Mouse (Mus musculus): Measurements from ENCODE around the gene Entpd1. TPM values are rescaled to one million over a fixed set of nuclear protein-coding genes. Genes with fewer than 3 reads are reported as not detected.
A peak's percentile ranks its signal among the peaks of the same experiment; 100 is the strongest.

The Entpd1 gene
- total RNA-seq, 2 experiments from 2014 or later = 18.7 to 19.9 TPM

DNA sequence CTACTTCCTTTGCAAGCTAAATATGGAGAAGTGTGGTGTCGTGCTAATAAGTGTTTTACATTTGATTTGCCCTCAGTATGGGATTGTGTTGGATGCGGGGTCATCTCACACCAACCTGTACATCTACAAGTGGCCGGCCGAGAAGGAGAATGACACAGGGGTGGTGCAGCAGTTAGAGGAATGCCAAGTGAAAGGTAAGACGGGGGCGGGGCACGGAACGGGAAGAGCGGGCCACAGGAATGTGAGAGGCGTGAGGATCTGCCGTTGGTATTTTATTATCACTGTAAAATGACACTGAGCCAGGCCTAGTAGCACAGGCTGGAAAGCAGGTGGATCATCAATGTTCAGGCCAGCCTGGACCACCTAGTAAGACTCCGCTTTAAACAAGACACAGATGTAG lies 108.2 kb downstream of the Entpd1 start:
- DNase-seq (ENCODE audit: low spot score in 2 of 2) = no peak

GRCm38 (mm10) chr19:40722137-40723038 lies 110.2 kb downstream of the Entpd1 start:
- peak; percentile 54 to 80 for DNase-seq (ENCODE audit: low spot score in 2 of 2)

GRCm38 (mm10) chr19:40723516-40723915 lies 111.3 kb downstream of the Entpd1 start:
- DNase-seq (ENCODE audit: low spot score in 2 of 2) = no peak

DNA sequence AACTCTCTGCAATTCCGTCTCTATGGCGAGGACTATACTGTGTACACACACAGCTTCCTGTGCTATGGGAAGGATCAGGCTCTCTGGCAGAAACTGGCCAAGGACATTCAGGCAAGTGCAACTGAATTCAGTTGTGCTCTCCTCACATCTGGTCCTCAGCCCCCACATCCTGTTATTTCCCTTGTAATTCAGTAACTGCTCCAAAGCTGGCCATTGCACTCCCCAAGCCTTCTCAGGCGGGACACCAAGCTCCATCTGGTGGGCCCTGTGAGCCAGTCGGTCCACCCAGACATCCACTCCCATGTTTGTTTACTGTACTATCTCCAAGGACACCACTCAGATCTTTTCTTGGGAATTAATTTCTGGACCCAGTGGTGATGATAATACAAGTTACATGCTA lies 114.0 kb downstream of the Entpd1 start:
- DNase-seq (ENCODE audit: low spot score in 2 of 2) = no peak

- no peak for DNase-seq (ENCODE audit: low spot score in 2 of 2)
Measured at GRCm38 (mm10) chr19:40726614-40727013, 114.4 kb downstream of the Entpd1 start.

GRCm38 (mm10) chr19:40728213-40728612 lies 116.0 kb downstream of the Entpd1 start:
- DNase-seq (ENCODE audit: low spot score in 2 of 2) = no peak

DNA sequence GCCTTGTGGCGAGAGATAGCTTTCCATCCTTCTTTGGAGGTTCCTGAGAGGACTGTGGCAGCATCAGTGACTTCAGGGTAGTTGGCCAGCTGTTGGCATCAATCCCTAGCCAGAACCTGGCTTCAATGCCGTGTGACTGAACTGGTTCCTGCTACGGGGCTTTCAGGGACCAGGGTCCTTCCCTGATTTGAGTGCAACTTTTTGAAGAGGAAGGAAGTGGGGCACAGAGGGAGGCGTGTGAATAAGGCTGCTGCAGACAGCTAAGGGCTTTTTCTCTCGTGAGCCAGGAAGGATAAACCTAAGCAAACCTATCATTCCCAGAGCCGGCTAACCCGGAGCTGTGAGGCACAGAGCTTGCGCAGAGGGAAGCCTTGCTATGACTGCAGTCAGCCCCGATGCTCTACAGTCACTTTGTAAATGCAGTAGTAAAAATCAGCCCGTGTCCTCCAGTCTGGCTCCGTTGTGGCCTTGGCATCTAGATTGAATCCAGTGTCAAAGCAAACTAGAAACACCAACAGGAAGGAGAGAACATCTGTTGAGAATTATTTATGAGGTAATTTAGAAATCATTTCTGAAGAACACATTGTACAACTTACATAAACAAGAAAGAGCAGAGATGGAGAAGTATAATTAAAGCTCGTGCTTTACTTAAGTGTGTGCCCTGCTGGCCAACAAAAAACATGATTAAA lies 116.7 kb downstream of the Entpd1 start:
- no peak for DNase-seq (ENCODE audit: low spot score in 2 of 2)

DNA sequence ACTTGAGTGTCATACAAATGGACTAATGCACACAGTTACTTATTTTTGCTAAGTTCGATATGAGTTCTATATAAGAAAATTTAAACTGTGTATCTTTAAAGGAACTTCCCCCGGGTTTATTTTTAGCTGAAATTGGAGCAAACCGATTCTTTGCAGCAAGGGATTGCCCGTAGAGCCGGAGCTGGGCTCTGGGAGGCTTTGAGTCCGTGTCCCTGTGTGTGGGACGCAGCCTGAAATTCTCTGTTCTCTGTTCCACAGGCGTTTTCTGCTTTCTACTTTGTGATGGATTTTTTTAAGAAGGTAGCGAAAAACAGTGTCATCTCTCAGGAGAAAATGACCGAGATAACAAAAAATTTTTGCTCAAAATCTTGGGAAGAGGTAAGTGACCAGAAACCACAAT lies 121.2 kb downstream of the Entpd1 start:
- no peak for DNase-seq (ENCODE audit: low spot score in 2 of 2)

GRCm38 (mm10) chr19:40733849-40734248 lies 121.7 kb downstream of the Entpd1 start:
- DNase-seq (ENCODE audit: low spot score in 2 of 2) = no peak

GRCm38 (mm10) chr19:40736680-40737512 lies 124.7 kb downstream of the Entpd1 start:
- peak; percentile 82 for DNase-seq (ENCODE audit: low spot score in 2 of 2)

- no peak for DNase-seq (ENCODE audit: low spot score in 2 of 2)
Measured at GRCm38 (mm10) chr19:40737613-40738012, 125.4 kb downstream of the Entpd1 start.

GRCm38 (mm10) chr19:40738683-40739324 lies 126.6 kb downstream of the Entpd1 start:
- DNase-seq (ENCODE audit: low spot score in 2 of 2) = no peak

- DNase-seq (ENCODE audit: low spot score in 2 of 2) = peak in 1 of 2 experiments; percentile 86
Measured at GRCm38 (mm10) chr19:40746603-40747002, 134.4 kb downstream of the Entpd1 start.

GRCm38 (mm10) chr19:40748559-40748958 lies 136.4 kb downstream of the Entpd1 start, which contains the start of gene Cc2d2b:
Gene Cc2d2b (plus strand): TSS chr19:40748753.
- DNase-seq (ENCODE audit: low spot score in 2 of 2) = no peak

GRCm38 (mm10) chr19:40754311-40754710 lies 142.1 kb downstream of the Entpd1 start:
- DNase-seq (ENCODE audit: low spot score in 2 of 2) = no peak

GRCm38 (mm10) chr19:40760071-40760470 lies 147.9 kb downstream of the Entpd1 start:
- no peak for DNase-seq (ENCODE audit: low spot score in 2 of 2)

DNA sequence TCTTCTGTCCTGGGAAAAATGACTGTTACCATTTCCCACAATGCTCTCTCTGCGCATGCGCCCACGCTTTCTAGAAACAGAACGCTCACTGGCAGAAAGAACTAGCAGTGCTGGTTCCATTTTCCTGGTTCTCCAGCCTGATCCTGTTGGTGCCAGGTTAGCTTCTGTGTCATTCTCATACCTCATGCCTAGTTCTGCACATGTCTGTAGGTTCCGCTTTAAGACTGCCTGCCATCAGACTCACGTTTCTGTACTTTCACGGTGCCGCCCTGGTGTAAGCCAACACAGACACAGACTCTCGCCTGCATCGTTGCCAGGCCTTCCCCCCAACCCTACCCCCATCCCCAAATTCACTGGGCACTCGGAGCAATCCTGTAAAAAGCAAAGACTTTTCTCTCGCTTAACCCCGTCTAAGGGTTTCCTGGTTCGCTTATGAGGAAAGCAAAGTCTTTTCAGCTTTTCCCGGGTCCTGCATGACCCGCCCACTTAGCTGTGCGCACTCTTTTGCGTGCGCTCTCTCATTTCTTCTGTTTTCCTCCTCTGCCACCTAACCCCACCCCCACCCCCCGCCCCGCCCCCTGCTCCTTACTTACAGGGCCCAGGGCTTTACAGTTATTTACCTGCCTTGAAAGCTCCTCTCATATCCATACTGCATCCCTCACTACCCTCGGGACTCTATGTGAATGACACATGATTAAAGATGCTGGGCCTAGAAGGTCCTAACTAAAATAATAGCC lies 150.0 kb downstream of the Entpd1 start:
- peak; percentile 54 to 58 for DNase-seq (ENCODE audit: low spot score in 2 of 2)

GRCm38 (mm10) chr19:40767189-40767588 lies 155.0 kb downstream of the Entpd1 start:
- no peak for DNase-seq (ENCODE audit: low spot score in 2 of 2)

DNA sequence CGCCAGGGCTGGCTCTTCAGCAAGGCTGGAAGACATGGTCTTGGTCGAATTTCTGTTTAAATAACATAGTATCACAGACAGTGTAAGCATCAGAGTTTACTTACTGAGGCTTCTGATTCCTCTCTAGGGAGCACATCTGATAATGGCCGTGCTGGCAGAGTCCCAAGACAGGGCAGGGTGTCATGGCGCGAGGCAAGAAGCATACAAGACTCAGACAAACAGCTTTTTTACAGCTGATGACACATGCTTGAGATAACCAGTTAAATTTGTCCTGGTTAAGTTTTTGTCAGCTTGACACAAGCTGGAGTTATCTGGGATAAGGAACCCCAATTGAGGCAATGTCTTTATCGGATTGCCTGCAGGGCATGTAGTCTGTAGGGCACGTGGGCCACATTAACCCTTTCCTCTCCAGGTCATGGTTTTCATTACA lies 157.2 kb downstream of the Entpd1 start:
- no peak for DNase-seq (ENCODE audit: low spot score in 2 of 2)
